Mouse (Mus musculus) heart, adult 2 months (tissue): Measurements from ENCODE around the gene Vmn1r1. TPM values are rescaled to one million over a fixed set of nuclear protein-coding genes. Genes with fewer than 3 reads are reported as not detected.
"Not testable (repeated sequence)": the region's sequence is repeated elsewhere in the genome, so short reads cannot be mapped to it uniquely, and the experiment has no call there.

Experiments
- DNase-seq, 2 experiments: peaks; one replicate each; pipeline ENCODE4 v3.0.0; 2021
- H3K27ac ChIP-seq: fragments of 200-600 bp; 2 replicates; pipeline ENCODE4 v1.8.1; 2022
- H3K27me3 ChIP-seq: fragments of 200-500 bp; 2 replicates; pipeline ENCODE4 v1.6.1; 2012; ENCODE audit warnings: mild to moderate bottlenecking, low read length, inconsistent platforms, mixed read lengths; ENCODE audit not compliant: control insufficient read depth, insufficient read depth
- H3K36me3 ChIP-seq: fragments of 200-500 bp; 2 replicates; pipeline ENCODE4 v1.6.1; 2012; ENCODE audit warnings: low read length, inconsistent platforms; ENCODE audit not compliant: control insufficient read depth, insufficient read depth
- H3K4me1 ChIP-seq: fragments of 200-500 bp; 2 replicates; pipeline ENCODE4 v1.6.1; 2011; ENCODE audit warnings: low read length; ENCODE audit not compliant: control insufficient read depth, insufficient read depth
- H3K4me3 ChIP-seq: fragments of 200-600 bp; 2 replicates; pipeline ENCODE4 v1.8.1; 2022
- H3K79me2 ChIP-seq: fragments of 200-500 bp; replicated peaks from 2 replicates; pipeline ENCODE4 v1.6.1; 2012; ENCODE audit warnings: mild to moderate bottlenecking, inconsistent platforms, low read length, moderate library complexity, mixed read lengths; ENCODE audit not compliant: control insufficient read depth, insufficient read depth
- H3K9ac ChIP-seq: fragments of 200-500 bp; 2 replicates; pipeline ENCODE4 v1.6.1; 2012; ENCODE audit warnings: low read depth, mild to moderate bottlenecking, control low read depth, inconsistent platforms, low read length, mixed read lengths
- CTCF ChIP-seq: fragments of 200-600 bp; IDR thresholded peaks from 2 replicates; pipeline ENCODE4 v1.8.1; 2022; ENCODE audit warnings: antibody characterized with exemption, mild to moderate bottlenecking, moderate library complexity
- EP300 ChIP-seq: fragments of 200-500 bp; IDR thresholded peaks from 2 replicates; pipeline ENCODE4 v1.6.1; 2011; ENCODE audit warnings: low read depth, low read length, control low read depth; ENCODE audit not compliant: insufficient read depth
- POLR2A ChIP-seq: fragments of 200-500 bp; IDR thresholded peaks from 2 replicates; pipeline ENCODE4 v1.6.1; 2011; ENCODE audit warnings: mild to moderate bottlenecking, low read depth, low read length, control low read depth; ENCODE audit not compliant: insufficient read depth
- WGBS: fragments of 180-500 bp; shearing (Covaris S2); methylation state at CpG from one replicate; pipeline ENCODE4 v1.1.7; 2018; 5-methylcytosine and 5-hydroxymethylcytosine counted together
- intact Hi-C: fragments of 180-260 bp; cut with DNase I; formaldehyde crosslinking; loops from one replicate; pipeline ENCODE4 v1.15.1; 2025
- polyA plus RNA-seq: library from polyadenylated mRNA; depleted of rRNA; stranded (reverse); fragments of >200 nt; gene quantifications from 2 replicates; pipeline ENCODE4 v1.2.3, GENCODE M21; 2012
- total RNA-seq, 2 experiments: library from RNA; stranded (reverse); gene quantifications; 2 replicates each; pipeline ENCODE4 v1.2.3; 2021

Gene Vmn1r1
- total and polyA plus RNA-seq, 3 experiments = not detected

GRCm38 (mm10) chr1:182181456-182182305, 17.4 kb upstream of the Vmn1r1 start:
- no peak for DNase-seq
- WGBS = 80% methylated on average over 5 of the region's 5 CpGs

GRCm38 (mm10) chr1:182176985-182177384, 12.7 kb upstream of the Vmn1r1 start:
- H3K79me2 ChIP-seq, H3K27ac ChIP-seq, H3K4me1 ChIP-seq, H3K36me3 ChIP-seq, DNase-seq, H3K9ac ChIP-seq, H3K4me3 ChIP-seq, intact Hi-C loops, H3K27me3 ChIP-seq: not testable (repeated sequence)
- WGBS = 91% methylated on average over 19 of the region's 19 CpGs

More at GRCm38 (mm10) chr1:182181456-182182305, 17.4 kb upstream of the Vmn1r1 start:
- Histone ChIP-seq H3K9ac (no peak overlapping the region), H3K27ac (no peak overlapping the region), H3K4me1 (no peaks in the 10 kb centered on the region), H3K4me3 (no peak overlapping the region), H3K79me2 (no peaks in the 10 kb centered on the region), H3K36me3 (no peaks in the 10 kb centered on the region), H3K27me3 (no peaks in the 10 kb centered on the region)
- TF ChIP-seq CTCF (no peak), EP300 (no peak), POLR2A (no peak)
- intact Hi-C loops = no loop called here

GRCm38 (mm10) chr1:182170206-182170605, 5.9 kb upstream of the Vmn1r1 start:
- 84% methylated on average over 6 of the region's 6 CpGs for WGBS
- H3K36me3 ChIP-seq, H3K27me3 ChIP-seq, intact Hi-C loops, H3K9ac ChIP-seq, H3K4me3 ChIP-seq, H3K79me2 ChIP-seq, DNase-seq, H3K27ac ChIP-seq, H3K4me1 ChIP-seq: not testable (repeated sequence)

- no peaks in the 10 kb centered on the region for H3K27me3 ChIP-seq
- H3K4me1 ChIP-seq = no peaks in the 10 kb centered on the region
- intact Hi-C loops = no loop called here
- DNase-seq = no peak
- WGBS = 42% methylated on average over 5 of the region's 5 CpGs
- TF ChIP-seq CTCF (no peak), POLR2A (no peak), EP300 (no peak)
- H3K27ac ChIP-seq = no peak overlapping the region
- H3K4me3 ChIP-seq = no peak overlapping the region
- H3K36me3 ChIP-seq = no peaks in the 10 kb centered on the region
- H3K9ac ChIP-seq = no peak overlapping the region
- no peaks in the 10 kb centered on the region for H3K79me2 ChIP-seq
These were observed 1.3 kb downstream of the Vmn1r1 start for GRCm38 (mm10) chr1:182162951-182163350.

- Histone ChIP-seq H3K9ac (no peak overlapping the region), H3K36me3 (no peaks in the 10 kb centered on the region), H3K27ac (no peak overlapping the region), H3K27me3 (no peaks in the 10 kb centered on the region), H3K4me1 (no peaks in the 10 kb centered on the region), H3K4me3 (no peak overlapping the region), H3K79me2 (no peaks in the 10 kb centered on the region)
- 78% methylated on average over 3 of the region's 3 CpGs for WGBS
- TF ChIP-seq CTCF (no peak), EP300 (no peak), POLR2A (no peak)
- DNase-seq = no peak
- intact Hi-C loops = no loop called here
These were observed 4.7 kb downstream of the Vmn1r1 start for GRCm38 (mm10) chr1:182159575-182159974.

- intact Hi-C loops = no loop called here
- H3K36me3 ChIP-seq = no peaks in the 10 kb centered on the region
- no peak overlapping the region for H3K27ac ChIP-seq
- no peaks in the 10 kb centered on the region for H3K4me1 ChIP-seq
- H3K9ac ChIP-seq = no peak overlapping the region
- no peaks in the 10 kb centered on the region for H3K27me3 ChIP-seq
- WGBS = 51% methylated on average over 4 of the region's 4 CpGs
- no peaks in the 10 kb centered on the region for H3K79me2 ChIP-seq
- TF ChIP-seq CTCF = no peak
- no peak for TF ChIP-seq POLR2A
- no peak for TF ChIP-seq EP300
- no peak for DNase-seq
- no peak overlapping the region for H3K4me3 ChIP-seq
These were observed 6.6 kb downstream of the Vmn1r1 start for GRCm38 (mm10) chr1:182157734-182158133.
